Mouse (Mus musculus): ENCODE results near the gene Wdfy3.

DNA sequence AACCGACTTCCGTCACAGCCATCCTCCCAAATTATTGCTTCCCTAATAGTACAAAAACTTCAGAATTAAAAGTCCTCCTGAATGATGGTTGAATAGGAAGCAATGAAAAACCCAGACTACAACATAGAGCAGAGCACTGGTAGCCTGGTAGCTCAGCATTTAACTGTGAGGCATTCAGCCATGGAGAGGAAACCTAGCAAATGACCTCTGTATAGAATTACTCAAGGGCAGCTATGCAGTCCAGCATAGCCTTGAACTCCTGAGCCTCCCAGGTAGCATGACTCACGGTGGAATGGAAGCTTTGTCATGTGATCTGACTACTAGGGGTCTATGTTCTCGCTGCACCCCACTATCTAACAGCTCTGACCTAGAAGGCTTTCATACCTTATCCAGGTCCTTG is 189.8 kb downstream of the Wdfy3 start:
- TF ChIP-seq POLR2A (IDR thresholded peaks at IDR 0.05; ENCODE audit: borderline replicate concordance, extremely low read depth, insufficient read depth, insufficient read length, poor library complexity, severe bottlenecking) (no peak), CTCF (IDR thresholded peaks at IDR 0.05; ENCODE audit: borderline replicate concordance, extremely low read depth, insufficient read depth, insufficient read length) (no peak)

Data from brain, embryonic 14.5 days (tissue).